Mouse (Mus musculus) liver, embryonic 15.5 days (tissue): ENCODE results near the gene Ankrd11. TPM values are rescaled to one million over a fixed set of nuclear protein-coding genes. Genes with fewer than 3 reads are reported as not detected.

ENCODE experiments used
- ATAC-seq: fragments of 200-750 bp; cut with Nextera tagmentation; 2 replicates; pipeline ENCODE4 v1.8.0; 2017; ENCODE audit warnings: moderate number of reproducible peaks, mild to moderate bottlenecking, moderate library complexity; ENCODE audit not compliant: insufficient read depth
- H3K27ac ChIP-seq: fragments of 300-500 bp; sonication (generic); replicated peaks from 2 replicates; pipeline ENCODE4 v1.5.1; 2015; ENCODE audit warnings: mild to moderate bottlenecking, inconsistent platforms
- H3K27me3 ChIP-seq: fragments of 300-500 bp; sonication (generic); 2 replicates; pipeline ENCODE4 v1.6.1; 2015; ENCODE audit warnings: mild to moderate bottlenecking, inconsistent platforms
- H3K36me3 ChIP-seq: fragments of 300-500 bp; sonication (generic); replicated peaks from 2 replicates; pipeline ENCODE4 v1.6.1; 2015; ENCODE audit warnings: moderate library complexity, mild to moderate bottlenecking, inconsistent platforms
- H3K4me1 ChIP-seq: fragments of 300-500 bp; sonication (generic); replicated peaks from 2 replicates; pipeline ENCODE4 v1.6.1; 2015; ENCODE audit warnings: inconsistent platforms
- H3K4me2 ChIP-seq: fragments of 300-500 bp; sonication (generic); 2 replicates; pipeline ENCODE4 v1.6.1; 2015; ENCODE audit warnings: moderate library complexity, mild to moderate bottlenecking, inconsistent platforms
- H3K4me3 ChIP-seq: fragments of 300-500 bp; sonication (generic); replicated peaks from 2 replicates; pipeline ENCODE4 v1.5.1; 2015; ENCODE audit warnings: mild to moderate bottlenecking, inconsistent platforms
- H3K9ac ChIP-seq: fragments of 300-500 bp; sonication (generic); 2 replicates; pipeline ENCODE4 v1.6.1; 2015; ENCODE audit warnings: moderate library complexity, mild to moderate bottlenecking, inconsistent platforms
- H3K9me3 ChIP-seq: fragments of 300-500 bp; sonication (generic); replicated peaks from 2 replicates; pipeline ENCODE4 v1.6.1; 2016; ENCODE audit warnings: inconsistent platforms
- WGBS: fragments of 180-500 bp; shearing (Covaris S2); methylation state at CpG from one replicate; pipeline ENCODE4 v1.1.7; 2015; ENCODE audit warnings: mixed read lengths; ENCODE audit not compliant: insufficient replicate concordance; 5-methylcytosine and 5-hydroxymethylcytosine counted together
- polyA plus RNA-seq: library from polyadenylated mRNA; unstranded; fragments of >200 nt; fragmentation: Nextera tagmentation; extraction: Ambion mirVana; gene quantifications from 2 replicates; pipeline ENCODE4 v1.2.1, GENCODE M21; 2015

Gene Ankrd11
- polyA plus RNA-seq, 1 experiment from 2014 or later: 18.1 TPM

DNA sequence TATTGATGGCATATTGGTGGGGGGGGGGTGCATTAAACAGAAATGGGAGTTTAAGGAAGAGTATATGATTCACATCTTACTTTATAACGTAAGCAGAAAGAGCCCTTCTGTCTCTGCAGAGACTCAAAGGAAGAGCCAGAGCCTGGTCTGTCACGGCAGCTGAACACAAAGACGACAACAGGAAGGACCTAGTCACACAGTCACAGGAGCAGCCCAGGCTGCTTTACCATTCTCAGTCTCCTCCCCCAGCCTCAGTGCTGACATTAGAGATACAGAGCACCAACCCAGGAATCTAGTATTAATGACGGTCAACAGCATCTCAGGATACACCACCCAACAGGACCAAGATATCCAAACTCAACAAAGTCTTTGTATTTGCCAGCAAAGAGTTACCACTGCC is 103.5 kb downstream of the Ankrd11 start:
- Histone ChIP-seq H3K9me3 (no peaks in the 10 kb centered on the region), H3K4me2 (no peak overlapping the region), H3K27ac (no peak overlapping the region), H3K4me1 (peaks cover 80% of the 10 kb centered on the region), H3K9ac (no peak overlapping the region), H3K36me3 (no peaks in the 10 kb centered on the region; the same call in 1 of the 2 replicates), H3K4me3 (no peak overlapping the region), H3K27me3 (no peaks in the 10 kb centered on the region)
- no peak for ATAC-seq
- 27% methylated on average over 4 of the region's 4 CpGs for WGBS

DNA sequence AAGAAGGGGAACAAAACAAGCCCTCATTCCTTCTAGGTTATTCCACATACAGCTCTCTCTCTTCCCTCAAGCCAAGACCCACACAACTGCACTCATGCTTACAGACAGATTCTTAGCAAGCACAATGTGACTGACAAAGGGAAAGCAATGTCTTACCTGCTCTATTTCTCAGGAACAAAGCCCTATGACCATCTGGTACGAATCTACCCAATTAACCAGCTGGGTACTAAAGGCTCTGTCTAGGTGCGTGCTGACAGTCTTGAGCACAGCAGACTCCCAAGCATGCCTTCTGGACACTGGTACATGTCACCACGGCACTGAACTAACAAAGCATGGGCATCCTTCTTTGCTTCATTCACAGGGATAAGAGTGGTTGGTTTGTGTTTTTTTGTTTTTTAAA is 103.9 kb downstream of the Ankrd11 start:
- no peak overlapping the region for H3K4me2 ChIP-seq
- no peak overlapping the region for H3K4me3 ChIP-seq
- H3K4me1 ChIP-seq: peaks cover 82% of the 10 kb centered on the region
- no peak overlapping the region; the same call in 1 of the 2 replicates for H3K27ac ChIP-seq
- WGBS: 74% methylated on average over 3 of the region's 3 CpGs
- no peaks in the 10 kb centered on the region for H3K9me3 ChIP-seq
- H3K27me3 ChIP-seq: no peaks in the 10 kb centered on the region
- H3K9ac ChIP-seq: no peak overlapping the region
- ATAC-seq: no peak
- no peaks in the 10 kb centered on the region; the same call in 1 of the 2 replicates for H3K36me3 ChIP-seq

DNA sequence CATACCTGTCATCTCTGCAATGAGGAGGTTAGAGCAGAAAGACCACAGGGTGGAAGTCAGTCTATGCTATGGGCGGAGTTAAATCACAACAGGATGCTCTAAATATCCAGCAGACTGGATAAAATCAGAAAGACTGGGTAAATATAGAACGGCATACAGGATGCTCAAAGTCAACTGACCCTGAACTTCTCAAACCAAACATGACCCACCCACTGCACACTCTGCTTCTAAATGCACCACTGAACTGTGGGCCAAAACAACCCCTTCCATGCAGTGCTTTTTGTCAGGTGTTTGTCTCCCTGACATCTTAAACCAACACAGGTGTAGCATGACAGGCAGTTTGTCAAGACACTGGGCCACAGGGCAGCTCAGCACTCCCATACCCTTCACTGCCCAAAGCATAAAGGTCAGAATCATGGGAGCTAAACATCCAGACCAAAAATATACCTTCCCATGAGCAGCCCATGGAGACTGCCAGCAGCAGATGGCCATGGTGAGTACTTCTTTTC is 104.5 kb downstream of the Ankrd11 start:
- no peak overlapping the region for H3K4me3 ChIP-seq
- WGBS: 51% methylated on average over 2 of the region's 2 CpGs
- no peaks in the 10 kb centered on the region for H3K27me3 ChIP-seq
- H3K9me3 ChIP-seq: no peaks in the 10 kb centered on the region
- H3K27ac ChIP-seq: no peak overlapping the region
- H3K4me2 ChIP-seq: no peak overlapping the region
- H3K36me3 ChIP-seq: no peaks in the 10 kb centered on the region; the same call in 1 of the 2 replicates
- ATAC-seq: 0 out of 2 replicates have a peak, but pooled peaks have one; percentile 21
- H3K9ac ChIP-seq: no peak overlapping the region
- peaks cover 82% of the 10 kb centered on the region for H3K4me1 ChIP-seq

DNA sequence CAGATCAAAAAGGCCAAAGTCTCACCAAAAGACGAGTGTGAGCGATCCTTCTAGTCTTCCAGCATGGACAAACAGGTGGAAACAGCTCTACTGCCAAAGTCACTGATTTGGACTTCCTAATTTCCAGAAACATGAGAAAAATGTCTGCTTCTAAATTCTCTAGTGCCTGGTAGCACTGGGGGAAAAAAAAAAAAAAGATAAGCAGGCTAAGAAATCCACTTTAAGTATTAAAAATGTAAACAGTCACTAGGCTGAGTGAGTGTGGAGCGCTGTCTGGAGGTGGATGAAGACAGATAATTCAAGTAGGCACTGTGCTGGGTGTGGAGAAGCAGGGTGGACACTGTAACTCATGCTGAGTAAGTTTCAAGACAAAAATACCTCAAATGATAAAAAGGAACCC is 106.2 kb downstream of the Ankrd11 start:
- Histone ChIP-seq H3K4me2 (no peak overlapping the region), H3K4me3 (no peak overlapping the region), H3K9me3 (no peaks in the 10 kb centered on the region), H3K9ac (no peak overlapping the region), H3K36me3 (no peaks in the 10 kb centered on the region; the same call in 1 of the 2 replicates), H3K27me3 (no peaks in the 10 kb centered on the region), H3K4me1 (peaks cover 86% of the 10 kb centered on the region), H3K27ac (no peak overlapping the region)
- WGBS: 65% methylated on average over 3 of the region's 3 CpGs
- ATAC-seq: no peak

DNA sequence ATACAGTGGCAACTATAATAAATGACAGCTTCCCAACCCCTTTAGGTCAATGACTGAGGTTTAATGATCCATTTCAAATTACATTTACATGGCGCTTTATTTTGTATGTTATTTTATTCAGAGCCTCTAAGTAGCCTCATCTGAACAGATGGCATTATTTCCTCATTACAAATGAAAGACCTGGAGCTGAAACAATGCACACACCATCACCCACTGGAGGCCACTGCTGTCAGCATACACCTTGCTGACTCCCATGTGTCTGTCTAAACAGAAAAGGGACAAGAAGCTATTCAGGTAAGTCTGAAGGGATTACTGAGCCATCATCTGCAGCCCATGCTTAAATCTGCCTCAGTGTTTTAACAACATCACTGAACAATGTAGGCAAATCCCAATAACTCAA is 107.0 kb downstream of the Ankrd11 start:
- H3K9ac ChIP-seq: no peak overlapping the region
- no peak overlapping the region for H3K4me2 ChIP-seq
- ATAC-seq: no peak
- H3K9me3 ChIP-seq: no peaks in the 10 kb centered on the region
- no peaks in the 10 kb centered on the region for H3K27me3 ChIP-seq
- no peak overlapping the region for H3K27ac ChIP-seq
- H3K4me3 ChIP-seq: no peak overlapping the region
- no peaks in the 10 kb centered on the region for H3K36me3 ChIP-seq
- WGBS: 88% methylated on average over 1 of the region's 1 CpGs
- peaks cover 86% of the 10 kb centered on the region for H3K4me1 ChIP-seq

DNA sequence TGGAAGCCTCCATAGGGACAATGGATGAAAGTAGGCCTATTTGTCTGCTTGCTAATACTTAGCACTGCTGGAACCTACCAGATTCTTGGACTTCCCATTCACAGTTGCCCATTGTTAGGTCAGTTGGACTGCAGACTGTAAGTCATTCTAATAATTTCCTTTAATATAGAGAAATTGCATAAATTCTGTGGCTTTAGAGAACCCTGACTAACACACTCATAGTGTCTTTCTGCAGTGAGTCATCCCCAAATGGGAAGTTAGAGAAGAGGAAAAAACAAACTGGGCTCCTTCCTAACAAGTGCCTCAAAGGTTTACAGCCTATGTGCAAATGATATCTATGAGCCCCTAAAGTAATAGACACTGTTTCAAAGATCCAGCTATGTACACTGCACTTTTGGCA is 108.1 kb downstream of the Ankrd11 start:
- Histone ChIP-seq H3K36me3 (no peaks in the 10 kb centered on the region), H3K4me2 (no peak overlapping the region), H3K4me3 (no peak overlapping the region), H3K27me3 (no peaks in the 10 kb centered on the region), H3K27ac (no peak overlapping the region), H3K9ac (no peak overlapping the region), H3K9me3 (no peaks in the 10 kb centered on the region), H3K4me1 (peaks cover 83% of the 10 kb centered on the region)
- ATAC-seq: no peak

DNA sequence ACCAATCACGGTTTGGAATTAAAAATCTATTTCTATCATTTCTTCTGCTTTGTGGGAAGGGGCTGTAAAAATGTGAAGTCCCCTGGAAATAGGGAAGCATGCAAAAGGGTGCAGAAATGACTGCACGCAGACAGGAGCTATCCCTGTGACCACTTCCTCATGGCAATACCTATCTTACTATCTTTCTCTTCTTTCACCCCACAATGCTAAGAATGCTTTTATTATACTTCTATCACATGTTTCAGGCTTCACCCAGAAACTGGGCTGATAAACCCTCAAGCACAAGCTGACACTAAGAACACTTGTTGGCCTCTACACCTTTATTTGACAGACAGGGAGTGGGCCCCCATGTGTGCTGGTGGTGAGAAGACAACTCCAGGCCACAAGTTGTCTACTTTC is 109.5 kb downstream of the Ankrd11 start:
- H3K9me3 ChIP-seq: no peaks in the 10 kb centered on the region
- peaks cover 80% of the 10 kb centered on the region for H3K4me1 ChIP-seq
- no peak overlapping the region for H3K9ac ChIP-seq
- H3K27ac ChIP-seq: 0 out of 2 replicates have a peak overlapping the region, but pooled peaks have one; percentile 4
- no peaks in the 10 kb centered on the region for H3K27me3 ChIP-seq
- no peaks in the 10 kb centered on the region for H3K36me3 ChIP-seq
- WGBS: 28% methylated on average over 2 of the region's 2 CpGs
- no peak for ATAC-seq
- no peak overlapping the region for H3K4me3 ChIP-seq
- H3K4me2 ChIP-seq: no peak overlapping the region

DNA sequence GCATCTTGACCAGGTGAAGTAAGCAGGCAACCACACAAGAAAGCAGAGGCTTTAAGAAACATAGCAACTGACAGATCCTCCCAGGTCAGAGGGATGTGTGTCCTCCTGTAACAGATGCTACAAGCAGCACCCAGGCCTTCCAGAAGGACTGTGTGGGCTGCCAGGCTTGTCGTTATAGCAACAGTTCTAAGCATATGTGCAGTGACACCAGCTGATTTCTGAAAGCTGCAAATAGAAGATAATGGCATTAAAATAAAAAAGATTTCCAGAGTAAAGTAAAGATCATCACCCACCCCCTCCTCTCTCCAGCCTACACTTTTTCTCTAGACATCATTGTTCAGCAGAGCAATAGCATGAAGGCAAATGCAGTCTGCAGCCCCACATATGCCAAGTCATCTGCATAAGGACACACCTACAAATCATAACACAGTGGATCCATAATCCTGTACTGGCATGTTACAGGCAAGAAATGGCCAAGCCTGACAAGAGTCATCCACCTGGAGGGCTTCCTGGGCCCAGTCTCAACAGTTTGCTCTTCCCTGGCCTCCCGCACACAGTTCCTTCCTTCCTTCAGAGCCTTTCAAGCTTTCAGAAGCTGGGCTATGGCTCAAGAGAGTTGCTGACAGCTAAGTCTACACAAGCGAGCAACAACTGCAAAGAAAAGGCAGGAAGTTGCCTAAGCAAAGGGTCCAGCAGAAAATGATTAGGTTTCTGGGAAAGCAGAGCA is 110.1 kb downstream of the Ankrd11 start:
- no peaks in the 10 kb centered on the region for H3K9me3 ChIP-seq
- H3K27ac ChIP-seq: 0 out of 2 replicates have a peak overlapping the region, but pooled peaks have one; percentile 14
- no peaks in the 10 kb centered on the region for H3K27me3 ChIP-seq
- no peaks in the 10 kb centered on the region for H3K36me3 ChIP-seq
- no peak overlapping the region for H3K4me3 ChIP-seq
- ATAC-seq: no peak
- H3K4me1 ChIP-seq: peaks cover 80% of the 10 kb centered on the region
- no peak overlapping the region for H3K4me2 ChIP-seq
- 45% methylated on average over 3 of the region's 3 CpGs for WGBS
- no peak overlapping the region for H3K9ac ChIP-seq

DNA sequence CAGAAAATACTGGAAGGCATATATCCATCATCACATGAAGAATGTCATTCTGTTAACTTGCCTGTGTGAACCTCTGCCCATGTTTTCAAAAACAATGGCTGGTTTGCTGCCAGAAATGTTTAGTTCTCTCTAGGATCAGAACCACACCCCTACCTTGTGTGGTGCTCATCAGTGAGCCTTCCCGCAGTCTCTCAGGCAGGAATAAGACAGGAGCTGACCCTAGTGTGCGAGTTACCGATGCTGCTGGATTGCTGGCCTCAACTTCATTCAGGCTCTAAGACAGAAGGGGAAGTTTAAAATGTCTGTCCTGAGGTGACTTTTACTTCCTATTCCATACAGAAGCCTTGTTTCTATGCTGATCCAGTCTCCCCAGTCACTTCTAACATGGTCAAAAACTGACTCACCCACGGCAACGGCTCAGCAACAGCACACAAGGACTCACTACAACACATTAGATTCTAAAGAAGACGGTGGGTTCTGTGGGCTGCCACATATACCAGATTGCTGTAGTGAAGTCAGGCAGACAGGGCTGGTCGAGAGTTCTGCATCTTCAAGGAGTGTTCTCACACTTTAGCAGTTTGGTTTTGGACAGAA is 113.3 kb downstream of the Ankrd11 start:
- no peak for ATAC-seq
- Histone ChIP-seq H3K4me1 (peaks cover 84% of the 10 kb centered on the region), H3K9ac (no peak overlapping the region), H3K4me3 (no peak overlapping the region), H3K9me3 (no peaks in the 10 kb centered on the region), H3K27me3 (no peaks in the 10 kb centered on the region), H3K4me2 (no peak overlapping the region), H3K36me3 (no peaks in the 10 kb centered on the region), H3K27ac (no peak overlapping the region)
- WGBS: 47% methylated on average over 7 of the region's 7 CpGs

DNA sequence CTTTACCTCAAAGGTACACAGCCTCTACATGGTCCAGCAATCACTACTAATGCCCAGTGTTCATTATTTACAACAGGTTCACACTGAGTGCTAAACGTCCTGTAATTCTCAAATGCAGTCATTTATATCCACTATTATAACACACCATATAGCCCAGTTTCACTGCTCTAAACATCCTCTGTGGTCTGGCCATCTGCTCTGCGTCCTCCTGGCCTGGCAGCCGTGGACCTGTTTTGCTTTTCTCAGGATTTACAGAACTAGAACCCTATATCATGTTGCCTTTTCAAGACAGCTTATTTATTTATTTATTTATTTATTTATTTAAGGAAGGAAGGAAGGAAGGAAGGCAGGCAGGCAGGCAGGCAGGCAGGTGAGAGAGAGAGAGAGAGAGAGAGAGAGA is 114.2 kb downstream of the Ankrd11 start:
- Histone ChIP-seq H3K27ac (no peak overlapping the region), H3K4me3 (no peak overlapping the region), H3K4me2 (no peak overlapping the region), H3K36me3 (no peaks in the 10 kb centered on the region), H3K27me3 (no peaks in the 10 kb centered on the region), H3K9me3 (no peaks in the 10 kb centered on the region), H3K4me1 (peaks cover 80% of the 10 kb centered on the region), H3K9ac (no peak overlapping the region)
- no peak for ATAC-seq
- WGBS: 73% methylated on average over 3 of the region's 3 CpGs

DNA sequence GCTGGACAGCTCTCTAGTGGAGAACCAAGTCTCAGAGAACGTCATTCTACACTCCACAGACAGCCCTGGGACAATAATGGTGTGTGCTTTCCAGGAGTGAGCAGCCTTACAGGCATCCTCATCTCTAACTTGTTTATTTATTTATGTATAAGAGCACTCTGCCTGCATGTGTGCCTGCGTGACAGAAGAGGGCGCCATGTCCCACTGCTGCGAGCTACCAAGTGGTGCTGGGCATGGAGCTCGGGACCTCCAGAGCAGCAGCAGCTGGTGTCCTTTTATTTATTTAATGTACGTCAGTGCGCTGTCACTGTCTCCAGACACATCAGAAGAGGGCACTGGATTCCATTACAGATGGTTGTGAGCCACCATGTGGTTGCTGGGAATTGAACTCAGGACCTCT is 115.3 kb downstream of the Ankrd11 start:
- Histone ChIP-seq H3K27ac (no peak overlapping the region), H3K36me3 (no peaks in the 10 kb centered on the region), H3K4me2 (no peak overlapping the region), H3K9ac (no peak overlapping the region), H3K9me3 (no peaks in the 10 kb centered on the region), H3K4me1 (peaks cover 70% of the 10 kb centered on the region), H3K4me3 (no peak overlapping the region), H3K27me3 (no peaks in the 10 kb centered on the region)
- WGBS: 79% methylated on average over 7 of the region's 7 CpGs
- ATAC-seq: peak; percentile 22; the same call in 1 of the 2 replicates
